Mouse (Mus musculus) urinary bladder, postnatal 14 days (tissue): ENCODE measurements around the gene Vps35l.

Source experiments
- DNase-seq: peaks from one replicate; pipeline ENCODE4 v3.0.0; 2021; ENCODE audit warnings: low spot score

The Vps35l gene

GRCm38 (mm10) chr7:118739975-118740531 is at the start of gene Vps35l:
Gene Vps35l, plus strand, starts transcription at chr7:118740226.
- peak; percentile 77 for DNase-seq

- DNase-seq, result no peak
Measured at GRCm38 (mm10) chr7:118691287-118691686, 48.7 kb upstream of the Vps35l start.

- DNase-seq, result no peak
Measured at GRCm38 (mm10) chr7:118696146-118696545, 43.9 kb upstream of the Vps35l start.

- DNase-seq, result no peak
Measured at GRCm38 (mm10) chr7:118697168-118697567, 42.9 kb upstream of the Vps35l start.

GRCm38 (mm10) chr7:118698882-118699281 is 41.1 kb upstream of the Vps35l start:
- DNase-seq, result no peak

GRCm38 (mm10) chr7:118703144-118703561 is 36.9 kb upstream of the Vps35l start:
- peak; percentile 24 for DNase-seq

GRCm38 (mm10) chr7:118704001-118704850 is 35.8 kb upstream of the Vps35l start:
- no peak for DNase-seq

- peak; percentile 90 for DNase-seq
Measured at GRCm38 (mm10) chr7:118705101-118705961, 34.7 kb upstream of the Vps35l start, which contains the start of gene Gde1. Gene Gde1, minus strand, starts transcription at chr7:118705778.

- DNase-seq, result no peak
Measured at GRCm38 (mm10) chr7:118706051-118706450, 34.0 kb upstream of the Vps35l start.

- DNase-seq, result no peak
Measured at GRCm38 (mm10) chr7:118706488-118706887, 33.5 kb upstream of the Vps35l start.

- peak; percentile 52 for DNase-seq
Measured at GRCm38 (mm10) chr7:118707216-118707615, 32.8 kb upstream of the Vps35l start.

- DNase-seq, result peak; percentile 71
Measured at GRCm38 (mm10) chr7:118708002-118708401, 32.0 kb upstream of the Vps35l start.

- no peak for DNase-seq
Measured at GRCm38 (mm10) chr7:118710776-118711175, 29.2 kb upstream of the Vps35l start.

- peak; percentile 93 for DNase-seq
Measured at GRCm38 (mm10) chr7:118712228-118713173, 27.5 kb upstream of the Vps35l start, which contains the start of gene Ccp110. Gene Ccp110, plus strand, starts transcription at chr7:118712552.

- DNase-seq, result no peak
Measured at GRCm38 (mm10) chr7:118714873-118715272, 25.2 kb upstream of the Vps35l start.

GRCm38 (mm10) chr7:118718066-118718465 is 22.0 kb upstream of the Vps35l start:
- DNase-seq, result no peak

- DNase-seq, result no peak
Measured at GRCm38 (mm10) chr7:118723927-118724326, 16.1 kb upstream of the Vps35l start.

- no peak for DNase-seq
Measured at GRCm38 (mm10) chr7:118725459-118725858, 14.6 kb upstream of the Vps35l start.

GRCm38 (mm10) chr7:118728846-118729587 is 11.0 kb upstream of the Vps35l start:
- DNase-seq, result no peak

GRCm38 (mm10) chr7:118731781-118732180 is 8.2 kb upstream of the Vps35l start:
- no peak for DNase-seq
